Mouse (Mus musculus): Measurements from ENCODE around the gene Klk6.

- TF ChIP-seq CTCF (IDR thresholded peaks at IDR 0.05; ENCODE audit: low read depth) (no peak), EP300 (optimal IDR thresholded peaks at IDR 0.05) (no peak)
Measured at GRCm38 (mm10) chr7:43860411-43860810, 36.1 kb downstream of the Klk6 start.

Data from stomach, postnatal 0 days (tissue).